Mouse (Mus musculus): ENCODE measurements around the gene Cmtm8. TPM values are rescaled to one million over a fixed set of nuclear protein-coding genes. Genes with fewer than 3 reads are reported as not detected.

Cmtm8 gene
- polyA plus RNA-seq, 1 experiment: 8.2 TPM

DNA sequence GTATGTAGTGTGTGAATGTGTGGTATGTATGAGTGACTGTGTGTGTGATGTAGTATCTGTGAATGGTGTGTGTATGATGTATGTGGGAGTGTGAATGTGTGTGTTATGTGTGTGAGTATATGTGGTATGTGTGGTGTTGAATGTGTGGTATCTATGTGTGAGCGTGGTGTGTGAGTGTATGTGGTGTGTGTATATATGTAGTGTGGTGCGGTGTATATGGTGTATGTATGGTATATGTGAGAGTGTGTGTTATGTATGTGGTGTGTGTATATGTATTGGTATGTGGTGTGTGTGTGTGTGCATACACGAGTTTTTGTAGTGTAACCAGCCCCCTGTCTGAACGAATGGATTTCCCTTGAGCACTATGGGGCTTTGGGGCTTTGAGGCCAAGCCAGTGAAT lies 41.6 kb upstream of the Cmtm8 start:
- TF ChIP-seq EP300 (IDR thresholded peaks at IDR 0.05; ENCODE audit: insufficient read depth, low read depth, low read length) (no peak), CTCF (IDR thresholded peaks at IDR 0.05; ENCODE audit: low read depth, low read length) (no peak), POLR2A (IDR thresholded peaks at IDR 0.05; ENCODE audit: insufficient read depth, low read length) (no peak)
- H3K9ac ChIP-seq (ENCODE audit: low read depth, poor library complexity, severe bottlenecking): no peak overlapping the region
- H3K4me1 ChIP-seq (ENCODE audit: control insufficient read depth, insufficient read depth, low read length): no peaks in the 10 kb centered on the region
- H3K4me3 ChIP-seq (ENCODE audit: low read depth, low read length): no peak overlapping the region
- no peaks in the 10 kb centered on the region for H3K9me3 ChIP-seq (replicated peaks; ENCODE audit: control insufficient read depth, insufficient read depth, low read length, poor library complexity, severe bottlenecking)
- H3K36me3 ChIP-seq (ENCODE audit: control insufficient read depth, insufficient read depth, low read length, poor library complexity, severe bottlenecking): no peaks in the 10 kb centered on the region
- H3K27me3 ChIP-seq (ENCODE audit: control insufficient read depth, insufficient read depth, low read length, poor library complexity, severe bottlenecking): no peaks in the 10 kb centered on the region
- no peak overlapping the region for H3K27ac ChIP-seq (ENCODE audit: insufficient read depth, low read length)

DNA sequence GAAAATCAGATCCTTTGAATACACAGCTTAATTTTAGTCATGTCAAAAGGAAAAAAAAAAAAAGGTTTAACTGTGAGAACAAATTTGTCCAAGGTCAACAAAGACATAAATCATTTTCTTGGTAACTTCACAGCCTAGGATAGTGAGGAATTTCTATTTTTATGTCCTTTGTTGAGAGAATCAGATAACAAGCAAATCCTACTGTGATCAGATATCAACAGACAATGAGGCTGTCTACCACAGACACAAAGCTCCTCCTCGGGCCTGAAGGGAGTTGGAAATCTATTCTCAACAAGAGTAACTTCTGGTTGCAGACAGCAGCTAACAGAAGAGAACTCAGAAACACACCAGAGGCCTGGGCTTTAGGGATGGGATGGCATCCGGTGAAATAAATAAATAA lies 38.0 kb upstream of the Cmtm8 start:
- H3K36me3 ChIP-seq (ENCODE audit: control insufficient read depth, insufficient read depth, low read length, poor library complexity, severe bottlenecking): no peaks in the 10 kb centered on the region
- H3K4me1 ChIP-seq (ENCODE audit: control insufficient read depth, insufficient read depth, low read length): no peaks in the 10 kb centered on the region
- peaks cover 7% of the 10 kb centered on the region for H3K9me3 ChIP-seq (replicated peaks; ENCODE audit: control insufficient read depth, insufficient read depth, low read length, poor library complexity, severe bottlenecking)
- no peak overlapping the region for H3K27ac ChIP-seq (ENCODE audit: insufficient read depth, low read length)
- H3K4me3 ChIP-seq (ENCODE audit: low read depth, low read length): no peak overlapping the region
- TF ChIP-seq EP300 (IDR thresholded peaks at IDR 0.05; ENCODE audit: insufficient read depth, low read depth, low read length): no peak
- no peak for TF ChIP-seq CTCF (IDR thresholded peaks at IDR 0.05; ENCODE audit: low read depth, low read length)
- H3K27me3 ChIP-seq (ENCODE audit: control insufficient read depth, insufficient read depth, low read length, poor library complexity, severe bottlenecking): no peaks in the 10 kb centered on the region
- H3K9ac ChIP-seq (ENCODE audit: low read depth, poor library complexity, severe bottlenecking): no peak overlapping the region

- Histone ChIP-seq H3K27ac (ENCODE audit: insufficient read depth, low read length) (no peak overlapping the region), H3K9me3 (replicated peaks; ENCODE audit: control insufficient read depth, insufficient read depth, low read length, poor library complexity, severe bottlenecking) (no peaks in the 10 kb centered on the region), H3K9ac (ENCODE audit: low read depth, poor library complexity, severe bottlenecking) (no peak overlapping the region), H3K4me3 (ENCODE audit: low read depth, low read length) (no peak overlapping the region), H3K27me3 (ENCODE audit: control insufficient read depth, insufficient read depth, low read length, poor library complexity, severe bottlenecking) (no peaks in the 10 kb centered on the region), H3K4me1 (ENCODE audit: control insufficient read depth, insufficient read depth, low read length) (no peaks in the 10 kb centered on the region), H3K36me3 (ENCODE audit: control insufficient read depth, insufficient read depth, low read length, poor library complexity, severe bottlenecking) (no peaks in the 10 kb centered on the region)
- no peak for TF ChIP-seq CTCF (IDR thresholded peaks at IDR 0.05; ENCODE audit: low read depth, low read length)
- no peak for TF ChIP-seq EP300 (IDR thresholded peaks at IDR 0.05; ENCODE audit: insufficient read depth, low read depth, low read length)
- no peak for TF ChIP-seq POLR2A (IDR thresholded peaks at IDR 0.05; ENCODE audit: insufficient read depth, low read length)
Measured at GRCm38 (mm10) chr9:114855327-114855726, 11.4 kb upstream of the Cmtm8 start.

DNA sequence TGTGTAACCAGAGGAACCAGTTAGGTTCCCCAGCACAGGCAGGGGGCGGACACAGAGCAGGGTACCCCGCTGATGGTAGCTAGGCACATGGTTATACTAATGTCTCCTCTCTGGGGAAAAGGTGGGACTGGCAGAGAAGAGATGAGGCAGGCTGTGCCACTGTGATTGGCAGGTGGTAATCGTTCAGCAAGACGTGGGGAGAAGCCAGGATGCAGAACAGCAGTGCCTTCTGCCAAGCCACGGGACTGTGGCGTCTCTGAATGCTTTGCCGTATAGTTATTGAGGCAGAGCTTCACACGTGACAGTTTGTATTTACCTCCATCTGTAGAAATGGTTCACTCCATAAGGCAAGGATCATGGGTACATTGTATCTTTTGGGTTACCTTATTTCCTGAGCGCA lies 10.7 kb upstream of the Cmtm8 start:
- H3K9ac ChIP-seq (ENCODE audit: low read depth, poor library complexity, severe bottlenecking): no peak overlapping the region
- no peak for TF ChIP-seq POLR2A (IDR thresholded peaks at IDR 0.05; ENCODE audit: insufficient read depth, low read length)
- TF ChIP-seq EP300 (IDR thresholded peaks at IDR 0.05; ENCODE audit: insufficient read depth, low read depth, low read length): no peak
- TF ChIP-seq CTCF (IDR thresholded peaks at IDR 0.05; ENCODE audit: low read depth, low read length): no peak
- no peaks in the 10 kb centered on the region for H3K4me1 ChIP-seq (ENCODE audit: control insufficient read depth, insufficient read depth, low read length)

DNA sequence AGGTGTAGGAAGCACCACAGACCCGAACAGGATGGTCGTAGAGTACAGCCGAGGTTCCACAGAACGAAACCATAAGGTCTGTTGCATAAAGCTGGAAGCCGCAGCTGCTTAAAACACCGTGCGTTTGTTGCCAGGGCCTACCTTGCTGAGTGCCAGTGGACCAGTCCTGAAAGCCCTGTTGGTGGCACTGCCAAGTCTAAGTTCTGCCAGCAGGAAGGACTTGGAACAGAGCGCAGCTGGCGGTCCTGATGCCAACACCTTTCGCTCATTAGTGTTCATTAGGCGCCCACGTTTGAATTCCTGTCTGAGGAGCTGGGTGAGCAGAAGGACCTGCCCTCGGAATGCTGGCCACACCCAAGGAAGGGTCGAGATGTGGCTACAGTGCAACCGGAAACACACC lies 9.4 kb upstream of the Cmtm8 start:
- Histone ChIP-seq H3K36me3 (ENCODE audit: control insufficient read depth, insufficient read depth, low read length, poor library complexity, severe bottlenecking) (no peaks in the 10 kb centered on the region), H3K27me3 (ENCODE audit: control insufficient read depth, insufficient read depth, low read length, poor library complexity, severe bottlenecking) (no peaks in the 10 kb centered on the region), H3K9ac (ENCODE audit: low read depth, poor library complexity, severe bottlenecking) (no peak overlapping the region), H3K4me1 (ENCODE audit: control insufficient read depth, insufficient read depth, low read length) (no peaks in the 10 kb centered on the region), H3K4me3 (ENCODE audit: low read depth, low read length) (peak overlapping the region; percentile 49), H3K9me3 (replicated peaks; ENCODE audit: control insufficient read depth, insufficient read depth, low read length, poor library complexity, severe bottlenecking) (no peaks in the 10 kb centered on the region), H3K27ac (ENCODE audit: insufficient read depth, low read length) (no peak overlapping the region)
- TF ChIP-seq EP300 (IDR thresholded peaks at IDR 0.05; ENCODE audit: insufficient read depth, low read depth, low read length): no peak
- no peak for TF ChIP-seq CTCF (IDR thresholded peaks at IDR 0.05; ENCODE audit: low read depth, low read length)

More for the DNA sequence above, 10.7 kb upstream of the Cmtm8 start:
- H3K9me3 ChIP-seq (replicated peaks; ENCODE audit: control insufficient read depth, insufficient read depth, low read length, poor library complexity, severe bottlenecking): no peaks in the 10 kb centered on the region
- H3K36me3 ChIP-seq (ENCODE audit: control insufficient read depth, insufficient read depth, low read length, poor library complexity, severe bottlenecking): no peaks in the 10 kb centered on the region
- no peak overlapping the region for H3K4me3 ChIP-seq (ENCODE audit: low read depth, low read length)
- H3K27me3 ChIP-seq (ENCODE audit: control insufficient read depth, insufficient read depth, low read length, poor library complexity, severe bottlenecking): no peaks in the 10 kb centered on the region
- H3K27ac ChIP-seq (ENCODE audit: insufficient read depth, low read length): no peak overlapping the region

DNA sequence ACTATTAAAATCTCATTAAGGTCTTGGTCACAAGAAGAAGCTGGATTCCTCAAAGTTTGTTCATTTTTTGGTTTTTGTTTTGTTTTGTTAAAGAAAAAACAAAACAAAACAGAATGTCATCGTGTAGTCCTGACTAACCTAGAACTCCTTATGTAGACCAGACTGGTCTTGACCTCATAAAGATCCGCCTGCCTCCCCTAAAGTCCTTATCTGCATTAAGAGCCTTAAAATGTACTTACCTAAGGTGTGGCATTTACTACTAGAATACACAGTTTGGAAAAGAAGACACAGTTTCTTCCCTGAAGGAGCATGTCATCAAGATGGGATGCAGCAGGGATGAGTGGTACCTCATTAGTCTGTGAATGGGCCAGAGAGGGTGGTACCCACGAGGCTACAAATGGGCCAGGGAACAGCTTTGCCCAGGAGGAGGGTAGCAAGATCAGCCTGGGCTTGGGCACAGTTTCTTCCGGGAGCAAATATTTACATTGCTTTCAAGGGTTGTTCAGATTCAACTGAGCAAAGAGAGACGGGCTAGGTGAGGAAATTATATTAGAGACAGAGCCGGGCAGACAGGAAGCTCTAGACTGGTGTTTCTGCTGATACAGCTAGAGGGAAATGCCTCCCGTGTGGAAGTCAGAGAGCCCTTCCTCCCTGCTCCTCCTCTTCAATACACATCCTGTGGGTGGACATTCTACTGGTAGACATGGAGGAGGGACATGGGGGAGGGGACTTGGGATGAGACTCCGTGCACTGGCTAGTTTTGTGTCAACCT lies 7.6 kb upstream of the Cmtm8 start:
- TF ChIP-seq POLR2A (IDR thresholded peaks at IDR 0.05; ENCODE audit: insufficient read depth, low read length) (no peak), EP300 (IDR thresholded peaks at IDR 0.05; ENCODE audit: insufficient read depth, low read depth, low read length) (no peak), CTCF (IDR thresholded peaks at IDR 0.05; ENCODE audit: low read depth, low read length) (no peak)
- no peak overlapping the region for H3K9ac ChIP-seq (ENCODE audit: low read depth, poor library complexity, severe bottlenecking)
- H3K36me3 ChIP-seq (ENCODE audit: control insufficient read depth, insufficient read depth, low read length, poor library complexity, severe bottlenecking): no peaks in the 10 kb centered on the region
- H3K27me3 ChIP-seq (ENCODE audit: control insufficient read depth, insufficient read depth, low read length, poor library complexity, severe bottlenecking): no peaks in the 10 kb centered on the region
- no peak overlapping the region for H3K27ac ChIP-seq (ENCODE audit: insufficient read depth, low read length)
- H3K9me3 ChIP-seq (replicated peaks; ENCODE audit: control insufficient read depth, insufficient read depth, low read length, poor library complexity, severe bottlenecking): no peaks in the 10 kb centered on the region
- no peaks in the 10 kb centered on the region for H3K4me1 ChIP-seq (ENCODE audit: control insufficient read depth, insufficient read depth, low read length)
- H3K4me3 ChIP-seq (ENCODE audit: low read depth, low read length): no peak overlapping the region
